Mouse (Mus musculus) ES-Bruce4 (cell line): Measurements from ENCODE around the gene Ntrk3.

ENCODE experiments used
- CTCF ChIP-seq: IDR thresholded peaks from one replicate; pipeline ENCODE4 v1.8.1; 2011; ENCODE audit warnings: low read depth, low read length
- EP300 ChIP-seq: IDR thresholded peaks from 2 replicates; pipeline ENCODE4 v1.6.1; 2011; ENCODE audit warnings: low read depth, low read length; ENCODE audit not compliant: insufficient read depth
- POLR2A ChIP-seq: IDR thresholded peaks from one replicate; pipeline ENCODE4 v1.8.1; 2011; ENCODE audit warnings: low read length; ENCODE audit not compliant: insufficient read depth

- TF ChIP-seq CTCF = no peak
- TF ChIP-seq EP300 = no peak
- TF ChIP-seq POLR2A = no peak
These were observed 137.7 kb downstream of the Ntrk3 start for GRCm38 (mm10) chr7:78599941-78600677.
